Mouse (Mus musculus) heart, embryonic 13.5 days (tissue): ENCODE data around the gene Tyro3. TPM values are rescaled to one million over a fixed set of nuclear protein-coding genes. Genes with fewer than 3 reads are reported as not detected.

Experiments used
- ATAC-seq: fragments of 200-750 bp; cut with Nextera tagmentation; 2 replicates; pipeline ENCODE4 v1.8.0; 2017; ENCODE audit warnings: moderate TSS enrichment; ENCODE audit not compliant: insufficient number of reproducible peaks, low FRiP score, low TSS enrichment; ENCODE audit errors: extremely low read depth
- H3K27ac ChIP-seq: fragments of 300-500 bp; sonication (generic); replicated peaks from 2 replicates; pipeline ENCODE4 v1.5.1; 2015; ENCODE audit warnings: moderate library complexity, mild to moderate bottlenecking, inconsistent platforms
- H3K27me3 ChIP-seq: fragments of 300-500 bp; sonication (generic); replicated peaks from 2 replicates; pipeline ENCODE4 v1.6.1; 2015; ENCODE audit warnings: mild to moderate bottlenecking, inconsistent platforms
- H3K36me3 ChIP-seq: fragments of 300-500 bp; sonication (generic); 2 replicates; pipeline ENCODE4 v1.6.1; 2015; ENCODE audit warnings: mild to moderate bottlenecking, inconsistent platforms
- H3K4me1 ChIP-seq: fragments of 300-500 bp; sonication (generic); 2 replicates; pipeline ENCODE4 v1.6.1; 2015; ENCODE audit warnings: inconsistent platforms
- H3K4me2 ChIP-seq: fragments of 300-500 bp; sonication (generic); 2 replicates; pipeline ENCODE4 v1.6.1; 2015; ENCODE audit warnings: inconsistent platforms, mild to moderate bottlenecking, moderate library complexity
- H3K4me3 ChIP-seq: fragments of 300-500 bp; sonication (generic); 2 replicates; pipeline ENCODE4 v1.5.1; 2015; ENCODE audit warnings: moderate library complexity, mild to moderate bottlenecking, inconsistent platforms
- H3K9ac ChIP-seq: fragments of 300-500 bp; sonication (generic); 2 replicates; pipeline ENCODE4 v1.6.1; 2015; ENCODE audit warnings: inconsistent platforms, mild to moderate bottlenecking, moderate library complexity
- H3K9me3 ChIP-seq: fragments of 300-500 bp; sonication (generic); 2 replicates; pipeline ENCODE4 v1.6.1; 2016; ENCODE audit warnings: inconsistent platforms
- WGBS: fragments of 180-500 bp; shearing (Covaris S2); methylation state at CpG from one replicate; pipeline ENCODE4 v1.1.7; 2015; ENCODE audit warnings: mixed read lengths; 5-methylcytosine and 5-hydroxymethylcytosine counted together
- polyA plus RNA-seq: library from polyadenylated mRNA; unstranded; fragments of >200 nt; fragmentation: Nextera tagmentation; extraction: Ambion mirVana; gene quantifications from 2 replicates; pipeline ENCODE4 v1.2.1, GENCODE M21; 2015

The Tyro3 gene
- polyA plus RNA-seq, 1 experiment from 2014 or later = 7.9 TPM

DNA sequence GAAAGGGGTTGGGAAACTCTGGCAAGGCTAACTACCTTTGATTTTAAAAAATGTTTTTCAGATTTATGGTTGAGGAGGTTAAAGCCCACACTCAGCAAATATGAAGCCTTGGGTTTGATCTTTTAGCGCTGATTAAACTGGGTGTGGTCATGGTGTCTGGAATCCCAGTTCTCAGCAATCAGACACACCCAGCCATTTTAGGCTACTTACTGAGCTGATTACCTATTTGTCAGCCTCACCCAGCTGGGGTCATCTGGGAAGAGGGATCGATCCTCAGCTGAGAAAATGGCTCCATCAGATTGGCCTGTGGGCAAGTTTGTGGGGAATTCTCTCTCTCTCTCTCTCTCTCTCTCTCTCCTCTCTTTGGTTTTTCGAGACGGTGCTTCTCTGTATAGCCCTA lies 36.7 kb downstream of the Tyro3 start:
- 0 out of 2 replicates have a peak, but pooled peaks cover 7% of the 10 kb centered on the region for H3K27me3 ChIP-seq
- H3K9ac ChIP-seq = no peak overlapping the region
- no peak overlapping the region for H3K27ac ChIP-seq
- H3K36me3 ChIP-seq = no peaks in the 10 kb centered on the region
- no peak overlapping the region for H3K4me2 ChIP-seq
- H3K4me1 ChIP-seq = no peaks in the 10 kb centered on the region
- H3K9me3 ChIP-seq = no peaks in the 10 kb centered on the region
- 81% methylated on average over 4 of the region's 4 CpGs for WGBS
- no peak overlapping the region for H3K4me3 ChIP-seq
- ATAC-seq = no peak

GRCm38 (mm10) chr2:119837616-119838015 lies 40.1 kb downstream of the Tyro3 start:
- no peak for ATAC-seq
- H3K9ac ChIP-seq = no peak overlapping the region
- H3K36me3 ChIP-seq = no peaks in the 10 kb centered on the region
- no peak overlapping the region for H3K27ac ChIP-seq
- H3K4me1 ChIP-seq = peaks cover 5% of the 10 kb centered on the region
- no peak overlapping the region for H3K4me3 ChIP-seq
- H3K27me3 ChIP-seq = 0 out of 2 replicates have a peak, but pooled peaks cover 7% of the 10 kb centered on the region
- no peaks in the 10 kb centered on the region for H3K9me3 ChIP-seq
- 88% methylated on average over 7 of the region's 7 CpGs for WGBS
- no peak overlapping the region for H3K4me2 ChIP-seq

GRCm38 (mm10) chr2:119838363-119839156 lies 41.0 kb downstream of the Tyro3 start:
- WGBS = 69% methylated on average over 11 of the region's 11 CpGs
- Histone ChIP-seq H3K4me2 (no peak overlapping the region), H3K9ac (no peak overlapping the region), H3K4me1 (peaks cover 5% of the 10 kb centered on the region), H3K9me3 (no peaks in the 10 kb centered on the region), H3K36me3 (no peaks in the 10 kb centered on the region), H3K4me3 (no peak overlapping the region), H3K27ac (no peak overlapping the region), H3K27me3 (0 out of 2 replicates have a peak, but pooled peaks cover 7% of the 10 kb centered on the region)
- no peak for ATAC-seq

DNA sequence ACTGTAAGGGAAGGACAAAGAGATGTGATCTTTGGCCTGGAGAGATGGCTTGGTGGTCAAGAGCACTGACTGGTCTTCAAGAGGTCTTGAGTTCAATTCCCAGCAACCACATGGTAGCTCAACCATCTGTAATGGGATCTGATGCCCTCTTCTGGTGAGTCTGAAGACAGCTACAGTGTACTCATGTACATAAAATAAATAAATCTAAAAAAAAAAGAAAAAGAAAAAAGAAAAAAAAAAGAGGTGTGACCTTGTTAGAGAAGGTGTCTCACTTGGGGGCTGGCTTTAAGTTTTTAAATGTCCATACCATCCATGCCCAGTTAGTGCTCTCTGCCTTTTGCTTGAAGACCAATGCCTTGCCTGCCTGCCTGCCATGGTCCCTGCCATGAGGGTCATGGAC lies 42.5 kb downstream of the Tyro3 start:
- no peak for ATAC-seq

GRCm38 (mm10) chr2:119842000-119842399 lies 44.5 kb downstream of the Tyro3 start:
- ATAC-seq = no peak
- peak overlapping the region; percentile 9; the same call in 1 of the 2 replicates for H3K4me2 ChIP-seq
- H3K4me3 ChIP-seq = no peak overlapping the region
- H3K9me3 ChIP-seq = no peaks in the 10 kb centered on the region
- peaks cover 5% of the 10 kb centered on the region for H3K4me1 ChIP-seq
- WGBS = 33% methylated on average over 6 of the region's 6 CpGs
- H3K27me3 ChIP-seq = 0 out of 2 replicates have a peak, but pooled peaks cover 7% of the 10 kb centered on the region
- no peak overlapping the region for H3K27ac ChIP-seq
- no peaks in the 10 kb centered on the region for H3K36me3 ChIP-seq
- no peak overlapping the region for H3K9ac ChIP-seq

More for the DNA sequence above, 42.5 kb downstream of the Tyro3 start:
- no peaks in the 10 kb centered on the region for H3K36me3 ChIP-seq
- H3K9ac ChIP-seq = no peak overlapping the region
- no peaks in the 10 kb centered on the region for H3K9me3 ChIP-seq
- no peak overlapping the region for H3K27ac ChIP-seq
- H3K27me3 ChIP-seq = 0 out of 2 replicates have a peak, but pooled peaks cover 7% of the 10 kb centered on the region
- H3K4me1 ChIP-seq = peaks cover 5% of the 10 kb centered on the region
- no peak overlapping the region for H3K4me3 ChIP-seq
- H3K4me2 ChIP-seq = no peak overlapping the region

DNA sequence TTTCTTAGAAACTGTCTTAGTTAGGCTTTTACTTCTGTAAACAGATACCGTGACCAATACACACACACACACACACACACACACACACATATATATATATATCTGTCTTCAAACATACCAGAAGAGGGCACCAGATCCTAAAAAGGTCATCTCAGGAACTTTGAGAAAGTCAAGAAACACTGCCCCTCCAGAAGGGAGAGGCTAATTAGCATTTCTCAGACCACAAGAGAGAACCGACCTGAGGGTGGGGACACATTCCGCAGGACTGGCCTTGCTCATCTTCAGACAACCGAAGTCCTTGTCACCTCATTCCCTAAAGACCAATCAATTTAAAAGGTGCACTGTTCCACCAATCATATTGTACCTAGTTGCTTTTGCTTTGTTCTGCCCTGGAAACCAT lies 46.0 kb downstream of the Tyro3 start:
- H3K36me3 ChIP-seq = no peaks in the 10 kb centered on the region
- no peaks in the 10 kb centered on the region for H3K9me3 ChIP-seq
- H3K4me3 ChIP-seq = no peak overlapping the region
- ATAC-seq = no peak
- H3K4me2 ChIP-seq = no peak overlapping the region
- H3K27ac ChIP-seq = no peak overlapping the region
- WGBS = 88% methylated on average over 4 of the region's 4 CpGs
- H3K9ac ChIP-seq = no peak overlapping the region
- H3K27me3 ChIP-seq = 0 out of 2 replicates have a peak, but pooled peaks cover 2% of the 10 kb centered on the region
- H3K4me1 ChIP-seq = peaks cover 5% of the 10 kb centered on the region

- ATAC-seq = no peak
- peaks cover 5% of the 10 kb centered on the region for H3K4me1 ChIP-seq
- H3K27me3 ChIP-seq = no peaks in the 10 kb centered on the region
- H3K27ac ChIP-seq = no peak overlapping the region
- H3K9me3 ChIP-seq = no peaks in the 10 kb centered on the region
- H3K4me3 ChIP-seq = no peak overlapping the region
- H3K36me3 ChIP-seq = no peaks in the 10 kb centered on the region
- no peak overlapping the region for H3K4me2 ChIP-seq
- WGBS = 62% methylated on average over 2 of the region's 2 CpGs
- H3K9ac ChIP-seq = no peak overlapping the region
Measured at GRCm38 (mm10) chr2:119845882-119846546, 48.5 kb downstream of the Tyro3 start.

DNA sequence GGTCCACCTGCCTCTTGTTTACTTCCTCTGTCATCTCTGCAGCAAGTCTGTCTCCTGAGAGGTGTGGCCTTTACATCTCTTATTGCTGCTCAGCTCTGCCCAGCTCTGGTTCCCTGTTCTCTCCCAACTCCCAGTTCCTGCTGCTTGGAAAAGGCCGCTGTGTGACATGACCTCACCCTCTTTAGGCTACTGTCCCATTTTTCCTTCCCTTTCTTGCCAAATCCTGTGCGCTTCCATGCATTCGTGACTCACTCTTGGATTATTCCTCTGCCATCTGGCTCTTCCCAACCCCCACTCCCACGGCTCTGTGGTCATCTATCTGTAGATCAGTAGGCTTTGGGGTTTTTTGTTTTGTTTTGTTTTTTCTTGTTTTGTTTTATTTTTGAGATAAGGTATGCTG lies 49.4 kb downstream of the Tyro3 start:
- ATAC-seq = no peak
- Histone ChIP-seq H3K27me3 (no peaks in the 10 kb centered on the region), H3K27ac (no peak overlapping the region), H3K36me3 (no peaks in the 10 kb centered on the region), H3K4me2 (no peak overlapping the region), H3K4me3 (no peak overlapping the region), H3K9me3 (no peaks in the 10 kb centered on the region), H3K4me1 (peaks cover 2% of the 10 kb centered on the region), H3K9ac (no peak overlapping the region)
- 59% methylated on average over 4 of the region's 4 CpGs for WGBS

DNA sequence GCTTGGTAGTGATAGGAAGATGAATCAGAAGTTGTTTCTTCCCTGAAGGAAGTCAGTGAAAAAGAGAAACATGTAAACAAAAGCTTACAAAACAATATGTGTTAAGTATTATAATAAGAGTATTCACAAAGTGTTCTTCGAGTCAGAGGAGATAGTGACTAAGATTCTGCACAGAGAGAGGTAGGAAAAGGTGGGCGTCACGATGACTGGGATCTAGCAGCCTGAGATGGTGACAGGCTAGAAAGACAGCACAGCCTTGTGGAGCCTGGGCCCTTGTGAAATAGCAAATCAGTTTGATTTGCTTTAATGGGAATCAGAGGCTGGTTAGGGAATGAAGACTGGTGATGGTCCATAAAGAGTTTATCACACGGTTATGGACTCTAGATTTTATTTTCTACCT lies 56.3 kb downstream of the Tyro3 start:
- H3K9ac ChIP-seq = no peak overlapping the region
- no peak for ATAC-seq
- WGBS = 82% methylated on average over 4 of the region's 4 CpGs

DNA sequence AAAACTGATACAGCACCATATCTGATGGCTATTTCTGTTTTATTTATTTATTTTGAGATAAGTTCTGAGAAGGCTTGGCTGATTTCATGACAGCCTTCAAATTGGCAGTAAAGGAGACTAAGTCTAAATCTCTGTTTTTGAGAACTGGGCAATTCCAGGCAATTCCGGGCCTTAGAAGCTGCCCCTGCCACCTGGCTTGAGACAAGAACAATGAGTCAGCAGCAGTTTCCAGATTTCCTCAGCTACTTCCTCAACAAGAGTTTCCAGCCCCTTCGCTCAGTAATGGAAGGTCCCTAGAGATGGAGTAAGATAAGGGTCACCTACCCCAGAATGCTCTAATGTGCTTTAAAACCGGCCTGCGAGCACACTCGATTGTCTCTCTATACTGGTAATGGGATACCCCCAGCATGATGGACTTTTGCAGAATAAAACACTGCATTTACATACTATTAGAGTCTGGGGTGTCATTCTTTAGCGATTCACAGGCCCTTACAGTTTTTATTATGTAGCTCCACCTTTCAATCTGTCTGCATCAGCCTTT lies 57.8 kb downstream of the Tyro3 start:
- Histone ChIP-seq H3K4me3 (no peak overlapping the region), H3K36me3 (no peaks in the 10 kb centered on the region), H3K27me3 (0 out of 2 replicates have a peak, but pooled peaks cover 4% of the 10 kb centered on the region), H3K9me3 (no peaks in the 10 kb centered on the region), H3K4me2 (no peak overlapping the region), H3K4me1 (no peaks in the 10 kb centered on the region), H3K9ac (no peak overlapping the region), H3K27ac (no peak overlapping the region)
- WGBS = 58% methylated on average over 6 of the region's 6 CpGs
- no peak for ATAC-seq

More for the DNA sequence above, 56.3 kb downstream of the Tyro3 start:
- Histone ChIP-seq H3K36me3 (no peaks in the 10 kb centered on the region), H3K4me2 (no peak overlapping the region), H3K27ac (no peak overlapping the region), H3K4me1 (no peaks in the 10 kb centered on the region), H3K4me3 (no peak overlapping the region), H3K9me3 (no peaks in the 10 kb centered on the region), H3K27me3 (0 out of 2 replicates have a peak, but pooled peaks cover 4% of the 10 kb centered on the region)

- H3K27me3 ChIP-seq = 0 out of 2 replicates have a peak, but pooled peaks cover 4% of the 10 kb centered on the region
- WGBS = 86% methylated on average over 2 of the region's 2 CpGs
- no peaks in the 10 kb centered on the region for H3K9me3 ChIP-seq
- H3K4me2 ChIP-seq = no peak overlapping the region
- H3K4me3 ChIP-seq = no peak overlapping the region
- no peak overlapping the region for H3K9ac ChIP-seq
- ATAC-seq = no peak
- no peaks in the 10 kb centered on the region for H3K36me3 ChIP-seq
- no peaks in the 10 kb centered on the region for H3K4me1 ChIP-seq
- H3K27ac ChIP-seq = no peak overlapping the region
Measured at GRCm38 (mm10) chr2:119857341-119857740, 59.8 kb downstream of the Tyro3 start.
